ENCODE assay signal across 12 mouse cellular contexts in the genomic region with DNA sequence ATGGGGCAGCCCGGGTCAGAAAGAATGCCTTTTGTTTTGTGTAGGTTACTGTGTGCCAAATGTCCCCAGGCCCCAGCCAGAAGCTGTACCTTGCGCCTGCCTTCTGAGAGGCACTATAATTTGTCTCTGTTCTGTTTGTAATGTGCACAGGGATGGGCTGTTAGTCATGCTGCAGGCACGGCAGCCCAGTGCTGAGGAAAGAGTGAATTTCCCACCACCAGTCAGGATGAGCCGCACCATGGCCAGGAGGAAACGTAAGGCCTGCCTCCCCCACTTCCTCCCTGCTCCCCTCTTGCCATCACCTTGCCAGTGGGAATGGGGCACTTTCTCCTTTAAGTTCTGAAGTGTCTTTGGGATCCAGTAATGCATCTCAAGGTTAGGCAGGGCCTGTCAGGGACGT.
DNase-seq lines count a peak whose midpoint lies in the region; ATAC-seq and TF ChIP-seq lines count a peak whose summit lies in the region.
"Had no signal": no experiment of that assay in that cellular context is flagged by ENCODE, and none has a peak within 500 bp of the region (broad histone marks: within the 10 kb centered on the region; RNA-seq: fewer than 3 reads in every experiment).

No protein-coding gene starts in this region.

- no peak for TF ChIP-seq CTCF in forebrain, postnatal 0 days (IDR thresholded peaks at IDR 0.05; ENCODE audit: low read depth)
- no peak for TF ChIP-seq CTCF in lung, postnatal 0 days (IDR thresholded peaks at IDR 0.05)

- no peak for ATAC-seq in forebrain, embryonic 16.5 days
- no peak for ATAC-seq in forebrain, postnatal 0 days
- ATAC-seq in lung, postnatal 0 days = peak; percentile 30; the same call in 1 of the 2 replicates
- ATAC-seq in neural tube, embryonic 15.5 days (ENCODE audit: low FRiP score) = peak; percentile 25; the same call in 1 of the 2 replicates

- 60% methylated on average over 6 of the region's 6 CpGs for WGBS in forebrain, embryonic 16.5 days
- 52% methylated on average over 6 of the region's 6 CpGs for WGBS in forebrain, postnatal 0 days
- WGBS in lung, postnatal 0 days = 36% methylated on average over 6 of the region's 6 CpGs
- 31% methylated on average over 6 of the region's 6 CpGs for WGBS in neural tube, embryonic 15.5 days

- DNase-seq in forebrain, postnatal 0 days = no peak
- no peak for DNase-seq in lung, postnatal 0 days (ENCODE audit: low spot score)
- no peak for DNase-seq in lung, postnatal 4 days
- peak; percentile 23 to 29 for DNase-seq in adrenal gland, postnatal 36 days
- no peak for DNase-seq in spleen, postnatal 10 days (ENCODE audit: low spot score in 2 of 2)
- DNase-seq in gastrocnemius, postnatal 10 days = no peak
- DNase-seq: cerebellum, adult 2 months; embryo, embryonic 11 days; heart, postnatal 14 days had no signal

- peak overlapping the region; percentile 10 for H3K27ac ChIP-seq in forebrain, embryonic 16.5 days (ENCODE audit: low read length)
- no peak overlapping the region for H3K27ac ChIP-seq in forebrain, postnatal 0 days (ENCODE audit: low read depth, low read length)
- H3K27ac ChIP-seq in lung, postnatal 0 days (ENCODE audit: low read length) = no peak overlapping the region
- H3K27ac ChIP-seq in neural tube, embryonic 15.5 days (replicated peaks) = peak overlapping the region; percentile 48; the same call in 1 of the 2 replicates
- H3K27ac ChIP-seq: limb, embryonic 13.5 days had no signal

- H3K4me2 ChIP-seq in forebrain, embryonic 16.5 days (ENCODE audit: low read length) = no peak overlapping the region
- H3K4me2 ChIP-seq in forebrain, postnatal 0 days (ENCODE audit: low read depth) = no peak overlapping the region
- no peak overlapping the region for H3K4me2 ChIP-seq in lung, postnatal 0 days (replicated peaks; ENCODE audit: low read depth, low read length)
- no peak overlapping the region for H3K4me2 ChIP-seq in neural tube, embryonic 15.5 days
- H3K4me2 ChIP-seq: limb, embryonic 13.5 days had no signal

- no peaks in the 10 kb centered on the region for H3K9me3 ChIP-seq in forebrain, embryonic 16.5 days (ENCODE audit: control insufficient read depth, low read length)
- no peaks in the 10 kb centered on the region for H3K9me3 ChIP-seq in forebrain, postnatal 0 days (ENCODE audit: low read length)
- H3K9me3 ChIP-seq in lung, postnatal 0 days (ENCODE audit: low read length) = no peaks in the 10 kb centered on the region
- no peaks in the 10 kb centered on the region for H3K9me3 ChIP-seq in neural tube, embryonic 15.5 days (replicated peaks)
- H3K9me3 ChIP-seq: limb, embryonic 13.5 days had no signal

- no peak overlapping the region for H3K9ac ChIP-seq in forebrain, embryonic 16.5 days (replicated peaks; ENCODE audit: low read depth, low read length)
- no peak overlapping the region for H3K9ac ChIP-seq in forebrain, postnatal 0 days
- H3K9ac ChIP-seq in lung, postnatal 0 days (replicated peaks; ENCODE audit: low read depth) = no peak overlapping the region
- no peak overlapping the region for H3K9ac ChIP-seq in neural tube, embryonic 15.5 days (replicated peaks)
- H3K9ac ChIP-seq: limb, embryonic 13.5 days had no signal

- no peaks in the 10 kb centered on the region for H3K36me3 ChIP-seq in forebrain, embryonic 16.5 days (ENCODE audit: control insufficient read depth, insufficient read depth)
- peaks cover 8% of the 10 kb centered on the region; the same call in 1 of the 2 replicates for H3K36me3 ChIP-seq in forebrain, postnatal 0 days (ENCODE audit: insufficient read depth)
- H3K36me3 ChIP-seq in lung, postnatal 0 days (ENCODE audit: insufficient read depth, low read length) = no peaks in the 10 kb centered on the region
- no peaks in the 10 kb centered on the region for H3K36me3 ChIP-seq in neural tube, embryonic 15.5 days
- H3K36me3 ChIP-seq: limb, embryonic 13.5 days had no signal

- no peaks in the 10 kb centered on the region for H3K27me3 ChIP-seq in forebrain, embryonic 16.5 days (replicated peaks; ENCODE audit: control insufficient read depth, insufficient read depth, low read length)
- H3K27me3 ChIP-seq in forebrain, postnatal 0 days (ENCODE audit: insufficient read depth, low read length) = no peaks in the 10 kb centered on the region
- no peaks in the 10 kb centered on the region for H3K27me3 ChIP-seq in lung, postnatal 0 days (replicated peaks; ENCODE audit: insufficient read depth, low read length)
- H3K27me3 ChIP-seq in neural tube, embryonic 15.5 days (replicated peaks) = no peaks in the 10 kb centered on the region

- no peak for TF ChIP-seq EP300 in lung, postnatal 0 days (IDR thresholded peaks at IDR 0.05)

- H3K4me3 ChIP-seq in forebrain, embryonic 16.5 days (replicated peaks; ENCODE audit: low read length) = no peak overlapping the region
- no peak overlapping the region for H3K4me3 ChIP-seq in forebrain, postnatal 0 days (ENCODE audit: low read depth, low read length)
- H3K4me3 ChIP-seq in lung, postnatal 0 days (ENCODE audit: low read depth, low read length) = no peak overlapping the region
- no peak overlapping the region for H3K4me3 ChIP-seq in neural tube, embryonic 15.5 days (replicated peaks)
- H3K4me3 ChIP-seq: limb, embryonic 13.5 days had no signal

- peaks cover 18% of the 10 kb centered on the region for H3K4me1 ChIP-seq in forebrain, embryonic 16.5 days (replicated peaks; ENCODE audit: control insufficient read depth, insufficient read depth, low read length)
- H3K4me1 ChIP-seq in forebrain, postnatal 0 days (ENCODE audit: insufficient read depth) = no peaks in the 10 kb centered on the region
- no peaks in the 10 kb centered on the region for H3K4me1 ChIP-seq in lung, postnatal 0 days (ENCODE audit: insufficient read depth, low read depth, low read length)
- H3K4me1 ChIP-seq in neural tube, embryonic 15.5 days = peaks cover 30% of the 10 kb centered on the region
- H3K4me1 ChIP-seq: limb, embryonic 13.5 days had no signal

Comparison
In these comparisons a context has a peak if more than half of its experiments do, and no peak if none do; other contexts are left out.
1. H3K27ac ChIP-seq: peak in forebrain, embryonic 16.5 days (single experiment) and neural tube, embryonic 15.5 days (single experiment); none in forebrain, postnatal 0 days (single experiment) and lung, postnatal 0 days (single experiment).
2. ATAC-seq: peak in lung, postnatal 0 days (single experiment) and neural tube, embryonic 15.5 days (single experiment); none in forebrain, embryonic 16.5 days (single experiment) and forebrain, postnatal 0 days (single experiment).
3. DNase-seq: peak in adrenal gland, postnatal 36 days (2 of 2); none in forebrain, postnatal 0 days (single experiment), lung, postnatal 0 days (single experiment), lung, postnatal 4 days (0 of 2), spleen, postnatal 10 days (0 of 2) and gastrocnemius, postnatal 10 days (single experiment).